Mouse (Mus musculus) central nervous system, embryonic 11.5 days (tissue): Measurements from ENCODE around the gene Vmn1r231. TPM values are rescaled to one million over a fixed set of nuclear protein-coding genes. Genes with fewer than 3 reads are reported as not detected.

ENCODE experiments used
- polyA plus RNA-seq: library from polyadenylated mRNA; depleted of rRNA; stranded (reverse); fragments of >200 nt; gene quantifications from 2 replicates; pipeline ENCODE4 v1.2.3, GENCODE M21; 2012; rRNA removed

Vmn1r231 gene
- polyA plus RNA-seq, result not detected in 2 replicates

DNA sequence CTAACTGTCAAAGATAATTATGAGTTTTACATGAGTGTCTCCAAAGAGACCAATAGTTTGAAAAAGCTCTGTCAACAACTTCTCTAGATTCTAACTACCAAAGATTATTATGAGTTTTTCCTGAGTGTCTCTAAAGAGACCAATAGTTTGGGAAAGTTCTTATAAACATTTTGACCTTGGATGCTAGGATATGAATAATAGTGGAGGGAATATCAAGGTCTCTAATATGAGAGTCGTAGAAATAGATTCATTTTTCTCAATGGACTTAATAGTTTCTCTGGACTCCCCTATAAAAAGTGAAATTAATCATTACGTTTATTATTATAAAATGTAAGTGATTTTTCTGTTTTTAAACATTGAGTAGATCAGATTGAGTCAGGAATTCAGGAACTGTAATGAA is at the start of gene Vmn1r231:
Gene Vmn1r231 (minus strand): TSS at position 101 of the 400 bp plus-strand sequence.

DNA sequence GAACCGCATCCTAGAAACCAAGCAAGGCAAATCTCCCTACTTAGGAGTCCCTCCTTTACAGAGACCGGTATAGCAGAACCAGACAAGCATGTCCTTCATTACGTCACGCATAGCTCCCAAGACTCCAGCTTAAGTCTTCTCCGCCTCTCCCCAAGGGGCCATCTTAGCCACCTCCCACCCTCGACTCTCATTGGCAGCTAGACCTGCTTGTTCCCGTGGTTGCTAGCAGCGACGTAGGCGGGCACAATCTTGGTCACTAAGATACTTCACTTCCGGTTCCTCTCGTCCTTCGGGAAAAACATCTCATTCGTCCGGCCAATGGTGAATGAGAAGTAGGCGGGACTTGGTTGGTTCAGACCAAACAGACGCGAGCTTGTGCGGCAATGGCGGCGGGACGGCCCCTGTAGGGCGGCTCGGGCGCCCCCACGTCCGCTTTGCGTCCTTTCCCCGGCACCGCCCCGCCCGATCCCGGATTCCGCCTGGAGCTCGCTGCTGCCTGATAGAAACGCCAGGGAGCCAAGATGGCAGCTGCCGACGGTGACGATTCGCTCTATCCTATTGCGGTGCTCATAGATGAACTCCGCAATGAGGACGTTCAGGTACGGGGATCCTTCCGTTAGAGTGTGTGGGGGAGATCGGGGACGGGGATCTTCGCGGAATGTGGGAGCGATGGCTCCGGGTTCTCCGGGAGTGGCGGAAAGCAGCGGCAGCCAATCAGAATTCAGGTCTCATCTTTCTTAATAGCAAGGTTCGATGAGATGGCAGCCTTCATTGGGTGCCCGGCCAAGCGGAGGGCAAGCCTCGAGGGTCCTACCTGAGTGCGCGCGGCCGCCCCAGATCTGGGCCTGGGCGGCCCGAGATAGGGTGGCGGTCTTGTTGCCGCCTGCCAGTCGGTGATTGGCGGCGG is 40.3 kb upstream of the Vmn1r231 start, which contains the start of gene Ppp2r1a:
Gene Ppp2r1a (plus strand): TSS at position 327 of the 907 bp plus-strand sequence.

DNA sequence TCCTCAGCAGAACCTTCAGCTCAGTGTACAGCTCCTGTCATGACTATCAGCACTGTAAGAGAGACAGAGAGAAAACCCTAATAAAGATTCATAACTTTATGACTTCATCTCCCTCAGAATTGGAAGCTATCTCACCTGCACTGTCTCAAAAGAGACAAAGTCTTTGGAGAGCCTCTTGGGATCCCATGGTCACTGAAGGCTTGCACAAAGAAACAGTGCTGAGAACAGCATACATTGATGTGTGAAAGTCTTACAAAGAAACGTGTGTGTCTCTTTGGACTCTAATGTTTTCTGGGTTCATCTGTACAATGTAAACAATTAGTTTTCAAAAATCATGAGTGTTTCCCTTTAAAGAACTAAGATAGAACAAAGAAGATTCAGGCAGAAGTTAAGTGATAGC is 14.7 kb upstream of the Vmn1r231 start, which contains the start of gene Vmn1r232:
Gene Vmn1r232 (minus strand): TSS at position 101 of the 400 bp plus-strand sequence.

DNA sequence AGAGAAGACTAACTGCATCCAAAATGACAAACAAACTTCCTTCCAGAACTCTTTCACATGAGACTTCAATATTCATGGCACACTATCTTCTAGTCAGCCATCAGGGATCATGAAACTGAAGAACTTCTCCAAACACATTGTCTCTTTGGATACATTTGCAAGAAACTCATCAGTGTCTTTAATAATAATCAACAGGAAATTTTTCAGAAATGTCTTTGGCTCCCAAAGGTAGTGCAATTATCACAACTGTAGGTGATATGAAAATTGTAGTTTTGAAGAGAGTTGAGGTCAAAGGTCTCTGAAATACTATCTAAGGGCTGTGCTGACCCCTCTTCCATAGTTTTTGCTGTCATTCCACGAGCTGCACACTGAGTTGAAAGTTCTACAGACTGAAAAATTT is 64.7 kb downstream of the Vmn1r231 start, which contains the start of gene Vmn1r230:
Gene Vmn1r230 (plus strand): TSS at position 301 of the 400 bp plus-strand sequence.

Other genes with a start within 250 kb of the Vmn1r231 start
- not detected in 2 replicates for gene Vmn1r226, start 222.2 kb downstream of the Vmn1r231 start, polyA plus RNA-seq
- not detected in 2 replicates for gene Vmn1r227, start 175.2 kb downstream of the Vmn1r231 start, polyA plus RNA-seq
- gene Vmn1r228, start 118.9 kb downstream of the Vmn1r231 start, polyA plus RNA-seq, result not detected in 2 replicates
- gene Vmn1r229, start 93.5 kb downstream of the Vmn1r231 start, polyA plus RNA-seq, result not detected in 2 replicates
- gene Vmn1r230, start 64.6 kb downstream of the Vmn1r231 start, polyA plus RNA-seq, result not detected in 2 replicates
- gene Vmn1r232, start 14.6 kb upstream of the Vmn1r231 start, polyA plus RNA-seq, result not detected in 2 replicates
- gene Ppp2r1a, start 40.2 kb upstream of the Vmn1r231 start, polyA plus RNA-seq, result 242 and 289 TPM in 2 replicates
- not detected in 2 replicates for gene Vmn1r233, start 91.4 kb upstream of the Vmn1r231 start, polyA plus RNA-seq
- 18.8 and 30.2 TPM in 2 replicates for gene Zfp160, start 103.8 kb upstream of the Vmn1r231 start, polyA plus RNA-seq